In the genomic region with DNA sequence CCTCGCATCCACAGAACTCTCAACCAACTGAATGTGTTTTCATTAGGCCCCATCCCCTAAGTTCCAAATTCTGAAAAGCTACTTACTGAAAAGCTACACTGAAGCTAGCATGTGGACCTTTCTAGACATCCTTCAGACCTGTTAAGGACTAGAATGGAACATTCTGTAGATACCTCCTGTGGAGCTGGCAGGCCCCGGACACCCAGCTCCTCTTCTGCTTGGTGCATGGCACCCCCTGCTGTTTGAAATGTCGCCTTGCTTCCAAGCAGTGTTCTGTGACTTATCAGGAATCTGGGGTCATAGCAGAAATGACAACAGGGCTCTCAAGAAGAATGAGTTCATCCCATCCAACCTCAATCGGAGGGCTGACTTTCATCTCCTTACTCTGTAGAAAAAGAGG, we compare ENCODE assay signal across 7 mouse cellular contexts. TPM values are rescaled to one million over a fixed set of nuclear protein-coding genes. Genes with fewer than 3 reads are reported as not detected.
A peak's percentile ranks its signal among the peaks of the same experiment; 100 is the strongest.
DNase-seq lines count a peak whose midpoint lies in the region; TF ChIP-seq lines count a peak whose summit lies in the region.

No protein-coding gene starts in this region.

- DNase-seq in ovary, adult 18-20 months (ENCODE audit: low spot score), result peak; percentile 15
- no peak for DNase-seq in ovary, postnatal 10 days (ENCODE audit: low spot score)
- peak; percentile 65 for DNase-seq in adipocyte (ENCODE audit: low spot score)
- peak; percentile 44 to 62 for DNase-seq in cerebellum, postnatal 14 days
- DNase-seq in heart, postnatal 14 days, result peak; percentile 66 to 74
- peak; percentile 41 for DNase-seq in liver, adult 2 months (ENCODE audit: extremely low read depth, low read depth, low spot score)
- peak; percentile 56 for DNase-seq in retina, embryonic 14.5 days (ENCODE audit: low spot score)

- no peak overlapping the region for H3K27ac ChIP-seq in liver, adult 2 months (replicated peaks; ENCODE audit: insufficient read depth, low read depth, low read length)

- 84% methylated on average over 4 of the region's 4 CpGs for WGBS in liver, adult 2 months

- peaks cover 2% of the 10 kb centered on the region; the same call in 1 of the 2 replicates for H3K36me3 ChIP-seq in liver, adult 2 months (ENCODE audit: control insufficient read depth, insufficient read depth, low read length)

- peaks cover 11% of the 10 kb centered on the region for H3K4me1 ChIP-seq in liver, adult 2 months (ENCODE audit: control insufficient read depth, insufficient read depth, low read length)

- H3K9ac ChIP-seq in liver, adult 2 months (ENCODE audit: low read depth, low read length), result no peak overlapping the region

- no peak for TF ChIP-seq POLR2A in liver, adult 2 months (IDR thresholded peaks at IDR 0.05; ENCODE audit: extremely low read depth, insufficient read depth, low read length)

- H3K4me3 ChIP-seq in liver, adult 2 months (ENCODE audit: insufficient read depth, low read depth, low read length), result no peak overlapping the region

- intact Hi-C loops in heart, postnatal 14 days (cut with DNase I), result loop anchor here (2.0 kb wide), 1 partner anchor 266 kb away; no protein-coding TSS in a partner anchor

- H3K27me3 ChIP-seq in liver, adult 2 months (ENCODE audit: control insufficient read depth, insufficient read depth, low read length), result no peaks in the 10 kb centered on the region

- H3K79me2 ChIP-seq in liver, adult 2 months (ENCODE audit: control insufficient read depth, insufficient read depth, low read length), result no peaks in the 10 kb centered on the region; the same call in 1 of the 2 replicates

- peak; percentile 66 for TF ChIP-seq CTCF in liver, adult 2 months (IDR thresholded peaks at IDR 0.05; ENCODE audit: low read depth, low read length)

RNA-seq across cellular contexts. Expression of a gene that starts 47.5 kb away (rescaled TPM):
- 10 to 100 TPM; 25.9 to 26.4 TPM for total RNA-seq in heart, postnatal 14 days (2021)
- total RNA-seq in liver, adult 2 months (2014; rRNA removed), result 29.7 and 33.4 TPM in 2 replicates
- polyA plus RNA-seq in liver, adult 2 months (2012; rRNA removed), result 49.3 and 58.0 TPM in 2 replicates
